Mouse (Mus musculus) cerebral cortex, adult 2 months (tissue): ENCODE data around the gene Sh2d1a.

Experiments
- WGBS: fragments of 180-500 bp; shearing (Covaris S2); methylation state at CpG from one replicate; pipeline ENCODE4 v1.1.7; 2018; 5-methylcytosine and 5-hydroxymethylcytosine counted together

The Sh2d1a gene

GRCm38 (mm10) chrX:42502291-42503043 lies at the start of gene Sh2d1a:
Gene Sh2d1a, plus strand, starts transcription at chrX:42502453.
- 81% methylated on average over 13 of the region's 13 CpGs for WGBS

DNA sequence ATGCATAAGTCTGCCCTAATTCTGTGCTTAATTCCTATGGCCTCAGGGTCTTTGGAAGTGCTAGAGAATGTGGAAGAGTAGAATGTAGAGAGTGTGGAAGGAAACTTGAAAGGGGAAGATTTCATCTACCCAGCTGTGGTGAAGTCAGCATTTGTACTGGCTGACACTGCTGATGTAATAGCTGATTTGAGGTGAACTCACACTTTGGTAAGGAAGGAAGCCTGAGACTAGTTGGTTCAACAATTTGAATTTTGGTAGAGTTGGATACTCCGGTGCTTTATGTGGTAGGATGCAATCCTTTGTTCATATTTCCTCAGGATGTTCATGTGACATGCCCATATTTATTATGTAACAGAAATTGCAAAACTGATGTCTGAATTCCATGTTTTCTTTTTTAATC lies 49.3 kb upstream of the Sh2d1a start:
- 90% methylated on average over 1 of the region's 1 CpGs for WGBS

DNA sequence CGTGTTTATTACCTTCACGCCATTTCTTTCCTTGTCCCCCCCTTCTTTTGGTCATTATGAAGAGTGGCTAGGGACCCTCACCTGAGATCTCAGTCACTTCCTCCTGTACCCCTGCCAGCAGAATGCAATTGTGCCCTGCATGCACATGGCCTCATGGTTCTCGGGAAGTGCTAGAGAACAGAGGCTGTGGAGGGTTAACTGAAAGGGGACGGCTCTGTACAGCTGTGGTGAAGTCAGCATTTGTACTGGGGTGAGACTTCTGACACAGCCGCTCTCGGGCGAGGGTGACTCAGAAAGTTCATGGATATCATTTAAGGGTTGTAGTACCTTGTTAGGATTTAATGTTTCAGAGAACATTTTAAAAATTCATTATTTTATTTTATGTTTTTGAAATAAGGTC lies 47.7 kb upstream of the Sh2d1a start:
- 78% methylated on average over 7 of the region's 7 CpGs for WGBS

DNA sequence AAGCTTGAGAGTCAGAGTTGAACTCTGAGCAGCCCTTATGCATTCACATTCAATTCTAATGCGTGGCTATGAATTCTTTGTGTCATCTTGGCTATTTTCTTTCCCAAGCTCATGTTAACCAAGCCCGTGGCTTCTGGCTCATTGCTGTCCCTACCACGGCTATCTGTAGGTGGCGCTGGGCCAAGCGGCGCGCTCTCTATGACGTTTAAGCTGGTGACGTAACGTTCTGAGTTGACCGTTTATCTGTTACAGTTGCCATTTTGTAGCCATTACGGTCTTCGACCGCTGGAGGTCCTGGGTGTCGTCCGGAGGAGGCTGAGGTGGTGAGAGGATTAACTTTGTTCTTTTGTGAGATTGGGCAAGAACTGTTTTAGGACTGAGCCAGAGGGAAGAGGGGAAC lies 12.8 kb upstream of the Sh2d1a start, which contains the start of gene Tex13c2:
Gene Tex13c2 (plus strand): TSS at position 246 of the 400 bp plus-strand sequence.
- WGBS, result 96% methylated on average over 16 of the region's 16 CpGs

DNA sequence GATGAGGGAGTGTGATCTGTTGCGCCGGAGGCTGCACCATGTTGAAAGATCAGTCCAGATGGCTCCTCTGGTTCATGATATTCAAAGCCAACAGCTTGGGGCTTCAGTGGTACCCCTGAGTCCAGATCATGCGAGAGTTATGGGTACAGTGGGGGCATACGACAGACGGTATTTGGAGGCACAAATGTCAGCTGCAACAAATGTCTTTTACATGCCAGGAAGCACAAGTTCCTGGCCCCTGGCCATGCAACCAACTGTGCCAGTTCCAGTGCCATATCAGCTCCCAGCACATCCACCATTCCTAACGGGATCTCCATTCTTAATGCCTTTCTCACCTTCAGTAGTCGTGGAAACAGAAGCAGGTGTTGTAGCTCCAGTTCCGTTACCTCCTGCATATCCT lies 11.9 kb upstream of the Sh2d1a start:
- WGBS, result 75% methylated on average over 8 of the region's 8 CpGs

DNA sequence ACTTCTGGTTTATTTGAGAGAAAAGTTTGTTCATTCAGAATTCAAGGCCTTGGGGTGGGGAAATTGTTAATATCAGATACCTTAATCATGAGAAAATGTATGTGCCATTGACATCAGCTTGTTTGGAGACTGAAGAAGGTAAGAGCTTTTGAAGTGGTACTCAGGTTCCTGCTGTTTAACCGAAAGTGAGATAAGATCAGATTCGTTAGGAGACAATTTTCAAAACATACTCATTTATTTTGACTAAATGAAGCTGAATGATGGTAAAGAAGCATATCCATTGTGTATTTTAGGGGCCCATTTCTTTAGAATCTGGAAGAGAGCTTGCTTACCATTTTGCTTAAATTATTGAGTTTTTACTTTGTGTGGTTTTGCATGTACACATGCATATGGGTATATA lies 8.9 kb downstream of the Sh2d1a start:
- 83% methylated on average over 2 of the region's 2 CpGs for WGBS

- WGBS, result 83% methylated on average over 2 of the region's 2 CpGs
These were observed 20.6 kb downstream of the Sh2d1a start for GRCm38 (mm10) chrX:42522868-42523267.

GRCm38 (mm10) chrX:42530703-42531102 lies 28.4 kb downstream of the Sh2d1a start:
- 40% methylated on average over 4 of the region's 4 CpGs for WGBS

GRCm38 (mm10) chrX:42540030-42540755 lies 37.9 kb downstream of the Sh2d1a start:
- WGBS, result 9% methylated on average over 3 of the region's 3 CpGs

DNA sequence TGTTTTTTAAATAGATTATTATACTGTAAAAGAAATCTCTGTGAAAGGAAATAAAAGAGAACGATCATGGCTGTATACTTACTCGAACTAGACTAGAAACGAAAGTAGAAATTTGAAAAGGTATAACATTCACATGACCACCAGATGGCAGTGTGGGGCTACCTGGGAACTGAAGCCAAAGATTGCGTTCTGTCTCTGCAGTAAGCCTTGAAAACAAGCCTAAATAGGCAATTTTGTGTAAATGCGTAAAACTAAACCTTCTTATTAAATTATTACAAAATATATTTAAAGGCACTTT lies 38.5 kb downstream of the Sh2d1a start:
- WGBS, result 1% methylated on average over 5 of the region's 5 CpGs

DNA sequence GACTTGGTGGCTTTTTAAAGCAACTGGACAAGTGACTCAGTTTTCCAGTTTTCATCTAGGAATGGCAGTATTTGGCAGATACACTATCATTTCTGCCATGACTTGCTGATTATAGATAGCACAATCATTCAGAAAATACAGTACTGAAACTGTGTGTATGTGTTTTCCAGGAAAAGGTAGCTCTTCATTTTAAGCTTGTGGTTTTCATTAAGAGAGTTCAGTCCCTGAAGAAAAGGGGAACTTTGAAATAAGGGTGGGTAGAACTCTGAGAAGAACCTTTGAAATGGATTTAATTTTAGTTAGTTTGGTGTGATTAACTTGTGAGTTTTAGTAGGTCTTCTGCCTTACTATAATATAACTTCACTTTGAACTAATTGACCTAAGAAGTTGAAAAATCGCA lies 42.8 kb downstream of the Sh2d1a start:
- 93% methylated on average over 1 of the region's 1 CpGs for WGBS

- 67% methylated on average over 4 of the region's 4 CpGs for WGBS
These were observed 46.3 kb downstream of the Sh2d1a start for GRCm38 (mm10) chrX:42548513-42548912.

DNA sequence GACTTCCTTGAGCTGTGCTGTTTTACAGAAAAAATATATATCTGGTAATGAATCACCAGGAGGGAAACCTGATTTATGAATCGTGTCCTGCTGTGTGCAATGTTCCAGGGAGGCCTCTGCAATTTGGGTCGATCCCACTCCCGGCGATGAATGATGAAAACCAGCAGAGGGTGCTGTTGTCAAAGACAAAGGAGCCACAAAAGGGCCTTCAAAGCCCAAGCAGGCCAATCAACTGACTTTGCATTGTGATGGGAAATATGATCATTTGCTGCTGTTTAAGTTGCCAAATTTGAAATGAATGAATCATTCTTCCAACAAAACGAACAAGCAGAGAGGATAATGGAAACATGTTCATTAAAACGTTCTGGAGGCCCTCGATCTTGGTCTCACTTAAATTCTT lies 55.0 kb downstream of the Sh2d1a start:
- 12% methylated on average over 7 of the region's 7 CpGs for WGBS

GRCm38 (mm10) chrX:42558683-42559082 lies 56.4 kb downstream of the Sh2d1a start:
- 78% methylated on average over 4 of the region's 4 CpGs for WGBS
